Mouse (Mus musculus) hindbrain, postnatal 0 days (tissue): ENCODE measurements around the gene Ptprh. TPM values are rescaled to one million over a fixed set of nuclear protein-coding genes. Genes with fewer than 3 reads are reported as not detected.
"Not testable (repeated sequence)": the region's sequence is repeated elsewhere in the genome, so short reads cannot be mapped to it uniquely, and the experiment has no call there.

Experiments used
- ATAC-seq: fragments of 200-750 bp; cut with Nextera tagmentation; 2 replicates; pipeline ENCODE4 v1.8.0; 2017; ENCODE audit warnings: mild to moderate bottlenecking, moderate TSS enrichment, moderate library complexity
- DNase-seq: peaks from one replicate; pipeline ENCODE4 v3.0.0-alpha.2; 2015; ENCODE audit warnings: low spot score
- H3K27ac ChIP-seq: fragments of 300-500 bp; sonication (generic); 2 replicates; pipeline ENCODE4 v1.5.1; 2014; ENCODE audit warnings: mild to moderate bottlenecking
- H3K27me3 ChIP-seq: fragments of 300-500 bp; sonication (generic); 2 replicates; pipeline ENCODE4 v1.6.1; 2014; ENCODE audit warnings: low read length, mixed read lengths; ENCODE audit not compliant: insufficient read depth
- H3K36me3 ChIP-seq: fragments of 300-500 bp; sonication (generic); 2 replicates; pipeline ENCODE4 v1.6.1; 2014; ENCODE audit warnings: low read length, mixed read lengths; ENCODE audit not compliant: insufficient read depth
- H3K4me1 ChIP-seq: fragments of 300-500 bp; sonication (generic); 2 replicates; pipeline ENCODE4 v1.6.1; 2014; ENCODE audit warnings: antibody characterized with exemption, low read length, mixed read lengths; ENCODE audit not compliant: insufficient read depth
- H3K4me2 ChIP-seq: fragments of 300-500 bp; sonication (generic); 2 replicates; pipeline ENCODE4 v1.6.1; 2014; ENCODE audit warnings: low read depth, mild to moderate bottlenecking, low read length, moderate library complexity, mixed read lengths
- H3K4me3 ChIP-seq: fragments of 300-500 bp; sonication (generic); 2 replicates; pipeline ENCODE4 v1.5.1; 2014; ENCODE audit warnings: low read length
- H3K9ac ChIP-seq: fragments of 300-500 bp; sonication (generic); replicated peaks from 2 replicates; pipeline ENCODE4 v1.6.1; 2014; ENCODE audit warnings: mild to moderate bottlenecking, low read length, moderate library complexity, mixed read lengths
- H3K9me3 ChIP-seq: fragments of 300-500 bp; sonication (generic); 2 replicates; pipeline ENCODE4 v1.6.1; 2016; ENCODE audit warnings: low read length, mixed read lengths
- CTCF ChIP-seq: IDR thresholded peaks from 2 replicates; pipeline ENCODE4 v1.5.1; 2016; ENCODE audit warnings: antibody characterized with exemption, control low read depth, low read depth
- WGBS: fragments of 180-500 bp; shearing (Covaris S2); extraction: QIAGEN DNeasy Blood & Tissue Kit; methylation state at CpG from one replicate; pipeline ENCODE4 v1.1.7; 2014; 5-methylcytosine and 5-hydroxymethylcytosine counted together
- polyA plus RNA-seq: library from polyadenylated mRNA; unstranded; fragments of >200 nt; fragmentation: Nextera tagmentation; extraction: Ambion mirVana; gene quantifications from 2 replicates; pipeline ENCODE4 v1.2.1, GENCODE M21; 2015
- total RNA-seq: library from RNA; depleted of rRNA; stranded (reverse); fragments of >200 nt; gene quantifications from 2 replicates; pipeline ENCODE4 v1.2.3, GENCODE M21; 2014

Ptprh gene
- total and polyA plus RNA-seq, 2 experiments from 2014 or later: 0.74 to 0.99 TPM

GRCm38 (mm10) chr7:4542013-4542412 lies 61.8 kb downstream of the Ptprh start:
- no peaks in the 10 kb centered on the region for H3K27me3 ChIP-seq
- H3K9me3 ChIP-seq: no peaks in the 10 kb centered on the region
- H3K4me1 ChIP-seq: peaks cover 5% of the 10 kb centered on the region; the same call in 1 of the 2 replicates
- TF ChIP-seq CTCF: no peak
- WGBS: 42% methylated on average over 17 of the region's 17 CpGs
- no peak overlapping the region for H3K4me2 ChIP-seq
- no peak overlapping the region for H3K27ac ChIP-seq
- H3K36me3 ChIP-seq: 0 out of 2 replicates have a peak, but pooled peaks cover 10% of the 10 kb centered on the region
- no peak overlapping the region for H3K4me3 ChIP-seq
- no peak overlapping the region for H3K9ac ChIP-seq
- ATAC-seq: no peak
- DNase-seq: no peak

GRCm38 (mm10) chr7:4541344-4541743 lies 62.5 kb downstream of the Ptprh start:
- Histone ChIP-seq H3K36me3 (0 out of 2 replicates have a peak, but pooled peaks cover 10% of the 10 kb centered on the region), H3K27me3 (no peaks in the 10 kb centered on the region), H3K9ac (no peak overlapping the region), H3K4me2 (no peak overlapping the region), H3K27ac (no peak overlapping the region), H3K9me3 (no peaks in the 10 kb centered on the region), H3K4me1 (peaks cover 4% of the 10 kb centered on the region; the same call in 1 of the 2 replicates), H3K4me3 (no peak overlapping the region)
- DNase-seq: no peak
- peak; percentile 20 for TF ChIP-seq CTCF
- WGBS: 64% methylated on average over 5 of the region's 5 CpGs
- ATAC-seq: no peak

GRCm38 (mm10) chr7:4539019-4539418 lies 64.8 kb downstream of the Ptprh start:
- ATAC-seq (no peak), DNase-seq (no peak)
- Histone ChIP-seq H3K9me3 (no peaks in the 10 kb centered on the region), H3K9ac (no peak overlapping the region), H3K4me2 (no peak overlapping the region), H3K36me3 (0 out of 2 replicates have a peak, but pooled peaks cover 10% of the 10 kb centered on the region), H3K27ac (no peak overlapping the region), H3K4me1 (no peaks in the 10 kb centered on the region), H3K4me3 (no peak overlapping the region), H3K27me3 (no peaks in the 10 kb centered on the region)
- TF ChIP-seq CTCF: no peak
- 76% methylated on average over 2 of the region's 2 CpGs for WGBS

- Histone ChIP-seq H3K36me3 (0 out of 2 replicates have a peak, but pooled peaks cover 7% of the 10 kb centered on the region), H3K4me2 (no peak overlapping the region), H3K27me3 (peaks cover 2% of the 10 kb centered on the region; the same call in 1 of the 2 replicates), H3K9ac (no peak overlapping the region), H3K9me3 (no peaks in the 10 kb centered on the region), H3K27ac (no peak overlapping the region), H3K4me3 (no peak overlapping the region), H3K4me1 (no peaks in the 10 kb centered on the region)
- no peak for TF ChIP-seq CTCF
- WGBS: 53% methylated on average over 4 of the region's 4 CpGs
- ATAC-seq: no peak
- no peak for DNase-seq
Observed at GRCm38 (mm10) chr7:4537181-4537580, 66.7 kb downstream of the Ptprh start.

GRCm38 (mm10) chr7:4536369-4536768 lies 67.5 kb downstream of the Ptprh start:
- WGBS: 50% methylated on average over 4 of the region's 4 CpGs
- H3K4me1 ChIP-seq: no peaks in the 10 kb centered on the region
- no peak for DNase-seq
- H3K4me3 ChIP-seq: no peak overlapping the region
- no peak overlapping the region for H3K9ac ChIP-seq
- no peak for TF ChIP-seq CTCF
- no peak overlapping the region for H3K4me2 ChIP-seq
- H3K36me3 ChIP-seq: 0 out of 2 replicates have a peak, but pooled peaks cover 7% of the 10 kb centered on the region
- ATAC-seq: no peak
- H3K9me3 ChIP-seq: no peaks in the 10 kb centered on the region
- peaks cover 9% of the 10 kb centered on the region; the same call in 1 of the 2 replicates for H3K27me3 ChIP-seq
- no peak overlapping the region for H3K27ac ChIP-seq

GRCm38 (mm10) chr7:4532005-4532729 lies 71.7 kb downstream of the Ptprh start, which contains the start of gene Dnaaf3:
Gene Dnaaf3, minus strand, starts transcription at chr7:4532453.
- WGBS: 1% methylated on average over 28 of the region's 28 CpGs
- H3K4me1 ChIP-seq: no peaks in the 10 kb centered on the region
- no peak for TF ChIP-seq CTCF
- peaks cover 9% of the 10 kb centered on the region; the same call in 1 of the 2 replicates for H3K27me3 ChIP-seq
- no peaks in the 10 kb centered on the region for H3K36me3 ChIP-seq
- H3K27ac ChIP-seq: no peak within 1 kb of the TSS
- DNase-seq (peak; percentile 82), ATAC-seq (peak; percentile 80)
- H3K9ac ChIP-seq: peak within 1 kb of the TSS; percentile 28
- no peaks in the 10 kb centered on the region for H3K9me3 ChIP-seq
- peak within 1 kb of the TSS; percentile 28 for H3K4me3 ChIP-seq
- peak within 1 kb of the TSS; percentile 58 for H3K4me2 ChIP-seq

GRCm38 (mm10) chr7:4530166-4530565 lies 73.7 kb downstream of the Ptprh start:
- not testable (repeated sequence) for H3K9ac ChIP-seq, H3K27me3 ChIP-seq, H3K36me3 ChIP-seq, ATAC-seq, H3K27ac ChIP-seq, H3K9me3 ChIP-seq, H3K4me3 ChIP-seq, DNase-seq, H3K4me1 ChIP-seq, H3K4me2 ChIP-seq
- WGBS: 60% methylated on average over 7 of the region's 8 CpGs
